Mouse (Mus musculus): Measurements from ENCODE around the gene Tut1. TPM values are rescaled to one million over a fixed set of nuclear protein-coding genes. Genes with fewer than 3 reads are reported as not detected.
A peak's percentile ranks its signal among the peaks of the same experiment; 100 is the strongest.

Gene Tut1
- polyA plus RNA-seq, 1 experiment: 38.2 TPM

- no peaks in the 10 kb centered on the region for H3K36me3 ChIP-seq (ENCODE audit: control insufficient read depth, insufficient read depth, low read length)
- peak overlapping the region; percentile 85 for H3K27ac ChIP-seq (ENCODE audit: control insufficient read depth, insufficient read depth, low read depth, low read length)
- no peak for TF ChIP-seq POLR2A (IDR thresholded peaks at IDR 0.05; ENCODE audit: control insufficient read depth, low read depth, low read length)
- no peak for TF ChIP-seq CTCF (IDR thresholded peaks at IDR 0.05; ENCODE audit: control insufficient read depth, insufficient read depth, insufficient replicate concordance, low read depth, low read length)
- H3K4me3 ChIP-seq (ENCODE audit: control insufficient read depth, low read depth, low read length): peak overlapping the region; percentile 60
- H3K27me3 ChIP-seq (ENCODE audit: control insufficient read depth, insufficient read depth, low read length): peaks cover 2% of the 10 kb centered on the region; the same call in 1 of the 2 replicates
- H3K4me1 ChIP-seq (ENCODE audit: control insufficient read depth, insufficient read depth, low read length): peaks cover 18% of the 10 kb centered on the region
These were observed 36.9 kb downstream of the Tut1 start for GRCm38 (mm10) chr19:8990432-8991102.

GRCm38 (mm10) chr19:8991245-8991870, 37.7 kb downstream of the Tut1 start:
- H3K4me3 ChIP-seq (ENCODE audit: control insufficient read depth, low read depth, low read length): no peak overlapping the region
- peaks cover 2% of the 10 kb centered on the region; the same call in 1 of the 2 replicates for H3K27me3 ChIP-seq (ENCODE audit: control insufficient read depth, insufficient read depth, low read length)
- H3K4me1 ChIP-seq (ENCODE audit: control insufficient read depth, insufficient read depth, low read length): peaks cover 18% of the 10 kb centered on the region
- TF ChIP-seq POLR2A (IDR thresholded peaks at IDR 0.05; ENCODE audit: control insufficient read depth, low read depth, low read length) (no peak), CTCF (IDR thresholded peaks at IDR 0.05; ENCODE audit: control insufficient read depth, insufficient read depth, insufficient replicate concordance, low read depth, low read length) (no peak)
- no peaks in the 10 kb centered on the region for H3K36me3 ChIP-seq (ENCODE audit: control insufficient read depth, insufficient read depth, low read length)
- H3K27ac ChIP-seq (ENCODE audit: control insufficient read depth, insufficient read depth, low read depth, low read length): 0 out of 2 replicates have a peak overlapping the region, but pooled peaks have one; percentile 15

GRCm38 (mm10) chr19:8991871-8992735, 38.5 kb downstream of the Tut1 start:
- TF ChIP-seq POLR2A (IDR thresholded peaks at IDR 0.05; ENCODE audit: control insufficient read depth, low read depth, low read length): no peak
- Histone ChIP-seq H3K4me1 (ENCODE audit: control insufficient read depth, insufficient read depth, low read length) (peaks cover 18% of the 10 kb centered on the region), H3K4me3 (ENCODE audit: control insufficient read depth, low read depth, low read length) (no peak overlapping the region), H3K27ac (ENCODE audit: control insufficient read depth, insufficient read depth, low read depth, low read length) (peak overlapping the region; percentile 16), H3K27me3 (ENCODE audit: control insufficient read depth, insufficient read depth, low read length) (peaks cover 2% of the 10 kb centered on the region; the same call in 1 of the 2 replicates), H3K36me3 (ENCODE audit: control insufficient read depth, insufficient read depth, low read length) (no peaks in the 10 kb centered on the region)

GRCm38 (mm10) chr19:8992769-8993624, 39.4 kb downstream of the Tut1 start:
- Histone ChIP-seq H3K4me1 (ENCODE audit: control insufficient read depth, insufficient read depth, low read length) (peaks cover 21% of the 10 kb centered on the region), H3K27ac (ENCODE audit: control insufficient read depth, insufficient read depth, low read depth, low read length) (peak overlapping the region; percentile 42), H3K36me3 (ENCODE audit: control insufficient read depth, insufficient read depth, low read length) (no peaks in the 10 kb centered on the region), H3K27me3 (ENCODE audit: control insufficient read depth, insufficient read depth, low read length) (peaks cover 2% of the 10 kb centered on the region; the same call in 1 of the 2 replicates), H3K4me3 (ENCODE audit: control insufficient read depth, low read depth, low read length) (no peak overlapping the region)
- TF ChIP-seq POLR2A (IDR thresholded peaks at IDR 0.05; ENCODE audit: control insufficient read depth, low read depth, low read length): no peak
- TF ChIP-seq CTCF (IDR thresholded peaks at IDR 0.05; ENCODE audit: control insufficient read depth, insufficient read depth, insufficient replicate concordance, low read depth, low read length): peak; percentile 36; the same call in 1 of the 2 replicates

- Histone ChIP-seq H3K4me3 (ENCODE audit: control insufficient read depth, low read depth, low read length) (no peak overlapping the region), H3K27me3 (ENCODE audit: control insufficient read depth, insufficient read depth, low read length) (peaks cover 2% of the 10 kb centered on the region; the same call in 1 of the 2 replicates), H3K27ac (ENCODE audit: control insufficient read depth, insufficient read depth, low read depth, low read length) (no peak overlapping the region), H3K36me3 (ENCODE audit: control insufficient read depth, insufficient read depth, low read length) (no peaks in the 10 kb centered on the region), H3K4me1 (ENCODE audit: control insufficient read depth, insufficient read depth, low read length) (peaks cover 17% of the 10 kb centered on the region)
- TF ChIP-seq CTCF (IDR thresholded peaks at IDR 0.05; ENCODE audit: control insufficient read depth, insufficient read depth, insufficient replicate concordance, low read depth, low read length) (no peak), POLR2A (IDR thresholded peaks at IDR 0.05; ENCODE audit: control insufficient read depth, low read depth, low read length) (no peak)
These were observed 39.9 kb downstream of the Tut1 start for GRCm38 (mm10) chr19:8993625-8993912.

- H3K27ac ChIP-seq (ENCODE audit: control insufficient read depth, insufficient read depth, low read depth, low read length): no peak overlapping the region; the same call in 1 of the 2 replicates
- no peaks in the 10 kb centered on the region for H3K27me3 ChIP-seq (ENCODE audit: control insufficient read depth, insufficient read depth, low read length)
- TF ChIP-seq POLR2A (IDR thresholded peaks at IDR 0.05; ENCODE audit: control insufficient read depth, low read depth, low read length) (no peak), CTCF (IDR thresholded peaks at IDR 0.05; ENCODE audit: control insufficient read depth, insufficient read depth, insufficient replicate concordance, low read depth, low read length) (no peak)
- peaks cover 9% of the 10 kb centered on the region for H3K4me1 ChIP-seq (ENCODE audit: control insufficient read depth, insufficient read depth, low read length)
- no peaks in the 10 kb centered on the region for H3K36me3 ChIP-seq (ENCODE audit: control insufficient read depth, insufficient read depth, low read length)
- peak overlapping the region; percentile 2 for H3K4me3 ChIP-seq (ENCODE audit: control insufficient read depth, low read depth, low read length)
These were observed 41.4 kb downstream of the Tut1 start for GRCm38 (mm10) chr19:8994813-8995607.
